In the genomic region with DNA sequence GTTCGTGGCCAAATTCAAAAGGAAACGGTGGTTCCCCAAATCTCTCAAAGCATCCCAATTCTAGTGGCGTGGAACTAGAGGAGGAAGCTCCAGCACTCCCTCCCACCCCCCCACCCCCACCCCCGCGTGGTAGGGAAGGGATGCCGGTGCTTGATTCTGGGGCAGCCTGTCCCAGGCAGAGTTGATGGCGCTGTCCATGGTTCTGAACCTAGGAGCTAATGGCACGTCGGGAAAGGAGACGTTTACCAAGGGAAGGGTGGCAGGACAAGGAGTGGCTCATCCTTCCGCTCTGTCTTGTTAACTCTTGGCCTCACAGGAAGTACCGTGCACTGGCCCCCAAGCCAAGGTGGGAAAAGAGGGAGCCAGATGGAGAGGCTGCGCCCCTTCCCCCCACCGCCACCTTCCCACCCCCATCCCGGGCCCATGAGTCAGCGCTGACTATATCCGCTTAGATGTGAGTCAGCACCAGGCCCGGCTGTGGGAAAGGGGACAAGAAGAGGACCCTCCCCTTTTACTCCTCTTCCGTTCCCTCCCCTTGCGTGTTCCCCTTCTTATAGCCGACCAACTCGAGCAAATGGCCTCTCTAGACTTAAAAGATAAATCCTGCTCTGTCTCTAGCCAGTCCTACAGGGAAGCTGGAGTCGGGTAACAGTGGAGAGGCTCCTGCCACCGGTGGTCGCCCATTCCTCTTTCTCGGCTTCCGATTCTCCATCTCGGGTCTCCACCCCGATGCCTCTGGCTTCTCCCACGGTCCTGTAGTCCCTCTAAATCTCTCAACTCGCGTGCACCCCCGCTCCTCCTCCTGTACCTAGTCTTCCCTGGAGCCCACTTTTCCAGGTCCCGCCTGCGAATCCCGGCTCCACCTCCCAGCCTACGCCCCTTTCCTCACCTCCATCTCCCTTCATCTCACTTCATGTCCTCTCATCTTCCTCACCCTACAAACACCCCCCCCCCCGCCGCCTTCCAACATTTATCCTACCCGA, we compare ENCODE assay signal across 9 mouse cellular contexts. TPM values are rescaled to one million over a fixed set of nuclear protein-coding genes. Genes with fewer than 3 reads are reported as not detected.
DNase-seq lines count a peak whose midpoint lies in the region; ATAC-seq lines count a peak whose summit lies in the region.
"Had no signal": no experiment of that assay in that cellular context is flagged by ENCODE, and none has a peak within 500 bp of the region (broad histone marks: within the 10 kb centered on the region; RNA-seq: fewer than 3 reads in every experiment).

No protein-coding gene starts in this region.

- intact Hi-C loops in left cerebral cortex, postnatal 4 days (cut with DNase I): no loop called here

- H3K27me3 ChIP-seq in forebrain, embryonic 12.5 days: peaks cover 53% of the 10 kb centered on the region
- H3K27me3 ChIP-seq in intestine, embryonic 16.5 days (replicated peaks; ENCODE audit: control insufficient read depth, insufficient read depth, low read length): peaks cover 26% of the 10 kb centered on the region
- peaks cover 23% of the 10 kb centered on the region for H3K27me3 ChIP-seq in lung, embryonic 16.5 days (ENCODE audit: control insufficient read depth, insufficient read depth, low read depth, low read length)

- peak; percentile 65 for ATAC-seq in forebrain, embryonic 12.5 days (ENCODE audit: low FRiP score)
- peak; percentile 50; the same call in 1 of the 2 replicates for ATAC-seq in intestine, embryonic 16.5 days
- peak; percentile 36; the same call in 1 of the 2 replicates for ATAC-seq in lung, embryonic 16.5 days (ENCODE audit: low read depth)
- ATAC-seq in neutrophil, adult 5-6 weeks (ENCODE audit: extremely low read depth, insufficient number of reproducible peaks, low FRiP score, poor library complexity, severe bottlenecking): 0 out of 2 replicates have a peak, but pooled peaks have one; percentile 16
- no peak for ATAC-seq in erythroblast, adult 5-6 weeks (replicated peaks; ENCODE audit: low FRiP score, poor library complexity, severe bottlenecking)

- WGBS in forebrain, embryonic 12.5 days: 2% methylated on average over 40 of the region's 40 CpGs
- WGBS in intestine, embryonic 16.5 days: 2% methylated on average over 40 of the region's 40 CpGs
- WGBS in lung, embryonic 16.5 days: 1% methylated on average over 40 of the region's 40 CpGs

- no peaks in the 10 kb centered on the region for H3K36me3 ChIP-seq in forebrain, embryonic 12.5 days (replicated peaks)
- no peaks in the 10 kb centered on the region for H3K36me3 ChIP-seq in intestine, embryonic 16.5 days (ENCODE audit: control insufficient read depth, insufficient read depth, low read length)
- H3K36me3 ChIP-seq in lung, embryonic 16.5 days (ENCODE audit: control insufficient read depth, insufficient read depth, low read length): no peaks in the 10 kb centered on the region

- peak overlapping the region; percentile 47 for H3K4me3 ChIP-seq in forebrain, embryonic 12.5 days (replicated peaks)
- 0 out of 2 replicates have a peak overlapping the region, but pooled peaks have one; percentile 11 for H3K4me3 ChIP-seq in intestine, embryonic 16.5 days (ENCODE audit: low read length)
- no peak overlapping the region for H3K4me3 ChIP-seq in lung, embryonic 16.5 days (ENCODE audit: low read length)
- H3K4me3 ChIP-seq: erythroblast, embryonic 14.5 days had no signal

- peak overlapping the region; percentile 68 for H3K4me2 ChIP-seq in forebrain, embryonic 12.5 days
- H3K4me2 ChIP-seq in intestine, embryonic 16.5 days (ENCODE audit: low read depth, low read length): no peak overlapping the region
- no peak overlapping the region for H3K4me2 ChIP-seq in lung, embryonic 16.5 days (ENCODE audit: low read depth, low read length)

- peak; percentile 65 to 69 for DNase-seq in left cerebral cortex, adult 18-20 months (ENCODE audit: low spot score in 2 of 2)
- no peak for DNase-seq in left cerebral cortex, postnatal 4 days
- peak; percentile 79 for DNase-seq in adrenal gland, postnatal 25 days

- H3K27ac ChIP-seq in forebrain, embryonic 12.5 days: no peak overlapping the region
- no peak overlapping the region for H3K27ac ChIP-seq in intestine, embryonic 16.5 days (ENCODE audit: low read length)
- H3K27ac ChIP-seq in lung, embryonic 16.5 days (ENCODE audit: low read length): no peak overlapping the region

- H3K4me1 ChIP-seq in forebrain, embryonic 12.5 days: peaks cover 7% of the 10 kb centered on the region
- no peaks in the 10 kb centered on the region for H3K4me1 ChIP-seq in intestine, embryonic 16.5 days (ENCODE audit: control insufficient read depth, insufficient read depth, low read length)
- H3K4me1 ChIP-seq in lung, embryonic 16.5 days (replicated peaks; ENCODE audit: control insufficient read depth, insufficient read depth, low read length): 0 out of 2 replicates have a peak, but pooled peaks cover 2% of the 10 kb centered on the region

- peak overlapping the region; percentile 47 for H3K9ac ChIP-seq in forebrain, embryonic 12.5 days
- no peak overlapping the region for H3K9ac ChIP-seq in intestine, embryonic 16.5 days (ENCODE audit: low read depth, low read length)
- no peak overlapping the region for H3K9ac ChIP-seq in lung, embryonic 16.5 days (ENCODE audit: low read length)

- H3K9me3 ChIP-seq in forebrain, embryonic 12.5 days: no peaks in the 10 kb centered on the region
- H3K9me3 ChIP-seq in intestine, embryonic 16.5 days (ENCODE audit: control insufficient read depth, low read length): no peaks in the 10 kb centered on the region
- no peaks in the 10 kb centered on the region for H3K9me3 ChIP-seq in lung, embryonic 16.5 days (ENCODE audit: control insufficient read depth, low read length)

RNA-seq across cellular contexts. Expression of a gene that starts 1.0 kb away (rescaled TPM):
- 100 to 1,000 TPM; 480 to 486 TPM for total RNA-seq in left cerebral cortex, adult 18-20 months (2021)
- total RNA-seq in left cerebral cortex, postnatal 4 days (2021): 100 to 1,000 TPM; 101 to 122 TPM
- 41.6 and 54.3 TPM in 2 replicates for total RNA-seq in adrenal gland, postnatal 25 days (2021)
- polyA plus RNA-seq in forebrain, embryonic 12.5 days (2016; fragmentation: Nextera tagmentation; extraction: Ambion mirVana): 6.8 and 7.5 TPM in 2 replicates
- polyA plus RNA-seq in intestine, embryonic 16.5 days (2015; fragmentation: Nextera tagmentation; extraction: Ambion mirVana): 2.9 and 3.0 TPM in 2 replicates
- 0.63 and 0.78 TPM in 2 replicates for polyA plus RNA-seq in lung, embryonic 16.5 days (2015; fragmentation: Nextera tagmentation; extraction: Ambion mirVana)
- total RNA-seq in neutrophil, adult 5-6 weeks (2017): not detected in 2 replicates
- total RNA-seq in erythroblast, adult 5-6 weeks (2015; ENCODE audit: low replicate concordance): not detected in 2 replicates
- total RNA-seq in erythroblast, adult 5-6 weeks (2017; ENCODE audit: low replicate concordance): not detected in 2 replicates
- polyA plus RNA-seq: erythroblast, embryonic 14.5 days had no signal

RNA-seq across cellular contexts. Expression of a gene that starts 15.0 kb away (rescaled TPM):
- total RNA-seq in left cerebral cortex, adult 18-20 months (2021): 100 to 1,000 TPM; 169 to 185 TPM
- total RNA-seq in left cerebral cortex, postnatal 4 days (2021): 10 to 100 TPM; 29.3 to 58.0 TPM
- total RNA-seq in adrenal gland, postnatal 25 days (2021): 101 and 123 TPM in 2 replicates
- polyA plus RNA-seq in forebrain, embryonic 12.5 days (2016; fragmentation: Nextera tagmentation; extraction: Ambion mirVana): 29.2 and 32.8 TPM in 2 replicates
- polyA plus RNA-seq in intestine, embryonic 16.5 days (2015; fragmentation: Nextera tagmentation; extraction: Ambion mirVana): 9.2 and 9.9 TPM in 2 replicates
- polyA plus RNA-seq in lung, embryonic 16.5 days (2015; fragmentation: Nextera tagmentation; extraction: Ambion mirVana): 1.6 and 2.1 TPM in 2 replicates
- total RNA-seq in neutrophil, adult 5-6 weeks (2017): not detected in 2 replicates
- not detected in 2 replicates for total RNA-seq in erythroblast, adult 5-6 weeks (2015; ENCODE audit: low replicate concordance)
- total RNA-seq in erythroblast, adult 5-6 weeks (2017; ENCODE audit: low replicate concordance): not detected in 2 replicates
- polyA plus RNA-seq: erythroblast, embryonic 14.5 days had no signal

RNA-seq across cellular contexts. Expression of a gene that starts 27.1 kb away (rescaled TPM):
- 100 to 1,000 TPM; 107 to 116 TPM for total RNA-seq in left cerebral cortex, adult 18-20 months (2021)
- total RNA-seq in left cerebral cortex, postnatal 4 days (2021): 10 to 100 TPM; 54.7 to 61.3 TPM
- 67.3 and 85.6 TPM in 2 replicates for total RNA-seq in adrenal gland, postnatal 25 days (2021)
- 38.1 and 41.5 TPM in 2 replicates for polyA plus RNA-seq in forebrain, embryonic 12.5 days (2016; fragmentation: Nextera tagmentation; extraction: Ambion mirVana)
- 20.9 and 24.3 TPM in 2 replicates for polyA plus RNA-seq in intestine, embryonic 16.5 days (2015; fragmentation: Nextera tagmentation; extraction: Ambion mirVana)
- polyA plus RNA-seq in lung, embryonic 16.5 days (2015; fragmentation: Nextera tagmentation; extraction: Ambion mirVana): 27.6 and 32.7 TPM in 2 replicates
- 39.7 and 54.4 TPM in 2 replicates for total RNA-seq in neutrophil, adult 5-6 weeks (2017)
- total RNA-seq in erythroblast, adult 5-6 weeks (2015; ENCODE audit: low replicate concordance): 186 and 231 TPM in 2 replicates
- 524 and 744 TPM in 2 replicates for total RNA-seq in erythroblast, adult 5-6 weeks (2017; ENCODE audit: low replicate concordance)

RNA-seq across cellular contexts. Expression of a gene that starts 31.4 kb away (rescaled TPM):
- total RNA-seq in left cerebral cortex, adult 18-20 months (2021): not detected
- not detected for total RNA-seq in left cerebral cortex, postnatal 4 days (2021)
- not detected in 2 replicates for total RNA-seq in adrenal gland, postnatal 25 days (2021)
- polyA plus RNA-seq in forebrain, embryonic 12.5 days (2016; fragmentation: Nextera tagmentation; extraction: Ambion mirVana): not detected in 2 replicates
- polyA plus RNA-seq in intestine, embryonic 16.5 days (2015; fragmentation: Nextera tagmentation; extraction: Ambion mirVana): not detected in 2 replicates
- polyA plus RNA-seq in lung, embryonic 16.5 days (2015; fragmentation: Nextera tagmentation; extraction: Ambion mirVana): not detected in 2 replicates
- total RNA-seq in neutrophil, adult 5-6 weeks (2017): not detected in 2 replicates
- total RNA-seq in erythroblast, adult 5-6 weeks (2015; ENCODE audit: low replicate concordance): not detected in 2 replicates
- total RNA-seq in erythroblast, adult 5-6 weeks (2017; ENCODE audit: low replicate concordance): not detected in 2 replicates
- polyA plus RNA-seq: erythroblast, embryonic 14.5 days had no signal

RNA-seq across cellular contexts. Expression of a gene that starts 43.6 kb away (rescaled TPM):
- total RNA-seq in left cerebral cortex, adult 18-20 months (2021): 100 to 1,000 TPM; 630 to 703 TPM
- total RNA-seq in left cerebral cortex, postnatal 4 days (2021): 100 to 1,000 TPM; 101 to 111 TPM
- 16.3 and 35.1 TPM in 2 replicates for total RNA-seq in adrenal gland, postnatal 25 days (2021)
- polyA plus RNA-seq in forebrain, embryonic 12.5 days (2016; fragmentation: Nextera tagmentation; extraction: Ambion mirVana): 8.1 and 9.1 TPM in 2 replicates
- polyA plus RNA-seq in intestine, embryonic 16.5 days (2015; fragmentation: Nextera tagmentation; extraction: Ambion mirVana): 137 and 151 TPM in 2 replicates
- 51.5 and 58.8 TPM in 2 replicates for polyA plus RNA-seq in lung, embryonic 16.5 days (2015; fragmentation: Nextera tagmentation; extraction: Ambion mirVana)
- total RNA-seq in neutrophil, adult 5-6 weeks (2017): 77.0 and 83.7 TPM in 2 replicates
- total RNA-seq in erythroblast, adult 5-6 weeks (2015; ENCODE audit: low replicate concordance): 433 and 471 TPM in 2 replicates
- total RNA-seq in erythroblast, adult 5-6 weeks (2017; ENCODE audit: low replicate concordance): 280 and 368 TPM in 2 replicates

Comparison
In these comparisons a context has a peak if more than half of its experiments do, and no peak if none do; other contexts are left out.
1. RNA of a gene that starts 1.0 kb away (total RNA-seq): 480 to 486 TPM in left cerebral cortex, adult 18-20 months, 101 to 122 TPM in left cerebral cortex, postnatal 4 days and 41.6 to 54.3 TPM in adrenal gland, postnatal 25 days; not detected in neutrophil, adult 5-6 weeks and not detected in erythroblast, adult 5-6 weeks; every median in the first group is over 10 times any median in the second.
2. RNA of a gene that starts 15.0 kb away (total RNA-seq): 169 to 185 TPM in left cerebral cortex, adult 18-20 months, 101 to 123 TPM in adrenal gland, postnatal 25 days and 29.3 to 58.0 TPM in left cerebral cortex, postnatal 4 days; not detected in neutrophil, adult 5-6 weeks and not detected in erythroblast, adult 5-6 weeks; every median in the first group is over 10 times any median in the second.